Mouse (Mus musculus) kidney, adult 11 months (tissue): Measurements from ENCODE around the gene Npepps.
"Not testable (repeated sequence)": the region's sequence is repeated elsewhere in the genome, so short reads cannot be mapped to it uniquely, and the experiment has no call there.

ENCODE experiments used
- DNase-seq: peaks from one replicate; pipeline ENCODE4 v3.0.0; 2022

Gene Npepps

DNA sequence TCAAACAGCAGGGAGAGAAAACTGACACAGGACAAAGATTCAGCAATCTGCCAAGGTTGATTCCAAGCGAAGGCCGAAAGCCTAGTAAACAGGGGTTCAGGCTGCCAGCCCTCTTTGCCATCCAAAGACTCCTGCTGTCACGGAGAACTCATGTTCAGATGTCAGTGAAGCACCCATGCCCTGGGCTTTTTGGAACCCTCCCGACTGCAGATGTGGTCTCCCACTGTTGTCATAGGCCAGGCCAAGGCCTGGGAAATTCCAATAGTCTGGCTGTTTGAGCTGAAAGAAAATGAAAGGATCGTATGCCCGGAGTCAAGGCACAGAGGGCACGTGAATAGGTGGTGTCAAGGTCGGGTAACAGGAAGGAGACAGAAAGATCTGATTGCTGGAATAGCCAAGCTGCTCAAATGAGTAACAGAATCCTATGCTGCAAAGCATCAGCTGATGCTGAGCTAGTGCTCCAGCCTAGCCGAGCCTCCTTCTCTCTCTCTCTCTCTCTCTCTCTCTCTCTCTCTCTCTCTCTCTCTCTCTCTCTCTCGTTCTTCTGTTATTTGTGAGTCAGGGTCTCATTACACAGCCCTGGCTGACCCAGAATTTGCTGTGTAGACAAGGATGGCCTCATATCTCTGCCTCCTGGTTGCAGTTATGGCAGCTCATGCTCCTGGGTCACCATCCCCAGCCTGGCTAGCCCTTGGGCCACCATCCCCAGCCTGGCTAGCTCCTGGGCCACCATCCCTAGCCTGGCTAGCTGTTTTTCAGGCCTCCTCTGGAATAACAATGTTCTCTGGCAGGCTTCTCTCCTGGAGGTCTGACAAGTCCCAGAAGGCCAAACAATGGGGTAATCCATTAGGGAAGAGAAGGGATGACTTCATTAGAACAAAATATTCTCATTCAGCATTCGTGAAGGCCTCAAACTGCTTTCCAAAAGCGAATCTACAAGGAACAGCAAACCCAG lies 9.1 kb upstream of the Npepps start:
- DNase-seq, result no peak

DNA sequence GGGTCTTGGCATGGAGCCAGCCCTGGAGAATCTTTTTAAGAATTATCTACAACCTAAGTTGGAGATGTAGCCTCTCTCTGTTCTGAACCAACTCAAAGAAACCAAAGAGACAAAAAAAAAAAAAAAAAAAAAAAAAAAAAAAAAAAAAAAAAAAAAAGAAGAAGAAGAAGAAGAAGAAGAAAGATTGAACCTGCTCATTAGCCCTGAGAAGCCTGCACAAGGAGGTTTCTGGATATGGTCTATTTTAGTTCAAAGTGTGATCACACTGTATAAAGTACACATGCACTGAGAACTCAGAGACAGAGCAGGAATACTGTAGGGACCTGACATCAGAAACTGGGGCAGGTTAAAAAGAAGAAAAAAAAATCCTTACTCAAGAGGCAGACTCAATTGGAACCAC lies 7.2 kb upstream of the Npepps start:
- no peak for DNase-seq

DNA sequence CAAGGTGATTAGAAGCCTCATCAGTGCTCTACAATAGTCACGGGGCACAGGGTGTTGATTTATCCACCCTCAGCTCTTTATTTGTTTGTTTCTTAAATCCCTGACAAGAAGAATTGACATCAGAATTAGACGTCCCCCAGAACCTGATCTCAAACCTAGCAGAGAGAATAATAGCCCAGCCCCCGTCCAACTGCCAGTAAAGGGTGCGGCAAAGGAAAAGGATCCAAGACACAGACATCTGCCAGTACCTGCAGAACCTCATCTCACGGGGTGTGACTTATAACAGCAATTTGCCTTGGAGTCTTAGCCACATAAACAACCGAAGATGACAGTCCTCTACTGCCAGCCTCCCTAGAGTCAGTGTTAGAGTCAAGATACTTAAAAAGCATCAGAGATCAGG lies 6.5 kb upstream of the Npepps start:
- DNase-seq, result no peak

DNA sequence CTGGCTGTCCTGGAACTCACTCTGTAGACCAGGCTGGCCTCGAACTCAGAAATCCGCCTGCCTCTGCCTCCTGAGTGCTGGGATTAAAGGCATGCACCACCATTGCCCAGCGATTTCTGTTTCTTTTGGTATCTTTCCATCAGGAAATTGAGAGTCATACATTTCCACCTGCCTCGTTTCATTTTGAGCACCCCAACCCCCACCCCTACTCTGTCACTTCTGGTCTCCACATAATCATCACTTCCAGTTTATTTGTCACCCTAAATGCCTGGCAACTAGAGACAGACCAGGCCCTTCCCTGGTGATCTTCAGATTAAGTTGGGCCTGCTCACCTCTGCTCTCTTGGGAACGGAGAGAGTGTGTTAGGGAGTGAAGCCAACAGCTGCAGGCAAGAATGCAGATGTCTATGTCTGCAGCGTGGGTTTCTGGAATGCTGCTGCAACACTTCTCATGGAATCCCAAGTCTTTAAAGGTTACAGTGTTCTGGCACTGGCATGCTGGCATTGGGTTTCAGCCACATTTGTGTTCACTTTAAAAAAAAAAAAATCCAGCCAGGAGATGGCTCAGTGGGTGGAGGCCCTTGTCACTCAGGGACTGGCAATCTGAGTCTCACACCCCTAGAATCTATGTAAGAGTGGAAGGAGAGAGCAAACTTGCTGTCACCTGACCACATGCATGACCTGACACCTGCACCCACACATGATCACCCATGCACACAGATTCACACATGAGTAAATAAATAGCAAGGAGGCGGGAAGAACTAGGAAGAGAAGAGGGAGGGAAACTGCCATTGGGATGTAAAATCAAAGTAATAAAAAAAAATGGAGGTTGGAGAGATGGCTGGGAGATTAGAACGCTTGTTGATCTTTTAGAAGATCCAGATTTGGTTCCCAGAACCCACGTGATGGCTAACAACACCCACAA lies 5.7 kb upstream of the Npepps start:
- no peak for DNase-seq

DNA sequence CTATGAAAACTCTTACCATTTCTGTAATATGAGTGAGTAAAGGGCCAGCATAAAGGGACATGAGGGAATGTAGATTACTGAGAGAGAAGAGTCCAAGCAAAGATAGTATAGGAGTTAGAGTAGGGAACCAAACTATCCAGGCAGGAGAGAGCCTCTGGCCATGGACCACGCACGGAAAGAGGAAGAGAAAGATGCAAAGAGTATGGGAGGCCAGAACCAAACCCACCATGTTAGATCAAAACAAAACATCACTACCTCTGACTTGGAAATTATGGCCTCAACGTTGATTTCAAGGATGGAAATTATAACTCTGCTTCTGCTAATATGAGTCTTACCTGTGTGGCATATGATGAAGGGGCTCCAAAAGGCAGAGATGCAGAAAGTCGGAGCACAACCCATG lies 4.4 kb upstream of the Npepps start:
- no peak for DNase-seq

DNA sequence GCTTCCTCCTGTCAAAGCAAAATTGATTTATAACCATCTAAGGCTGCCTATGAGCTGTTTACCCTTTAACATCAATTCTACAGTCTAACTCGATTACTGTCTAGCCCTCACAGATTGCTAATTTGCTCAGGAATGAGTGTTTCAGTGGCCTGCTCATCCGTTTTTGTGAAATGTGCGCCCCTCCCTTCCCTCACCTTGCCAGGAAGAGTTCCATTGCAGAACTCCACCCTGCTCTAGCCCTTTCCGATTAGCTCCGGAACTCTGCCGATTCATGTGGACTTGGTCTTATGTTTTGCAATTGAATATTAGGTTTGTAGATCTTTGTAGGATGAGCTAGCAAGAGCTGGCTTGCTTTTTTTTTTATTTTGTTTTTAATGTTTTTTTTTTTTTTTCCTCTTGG lies 1.7 kb upstream of the Npepps start:
- DNase-seq, result no peak

DNA sequence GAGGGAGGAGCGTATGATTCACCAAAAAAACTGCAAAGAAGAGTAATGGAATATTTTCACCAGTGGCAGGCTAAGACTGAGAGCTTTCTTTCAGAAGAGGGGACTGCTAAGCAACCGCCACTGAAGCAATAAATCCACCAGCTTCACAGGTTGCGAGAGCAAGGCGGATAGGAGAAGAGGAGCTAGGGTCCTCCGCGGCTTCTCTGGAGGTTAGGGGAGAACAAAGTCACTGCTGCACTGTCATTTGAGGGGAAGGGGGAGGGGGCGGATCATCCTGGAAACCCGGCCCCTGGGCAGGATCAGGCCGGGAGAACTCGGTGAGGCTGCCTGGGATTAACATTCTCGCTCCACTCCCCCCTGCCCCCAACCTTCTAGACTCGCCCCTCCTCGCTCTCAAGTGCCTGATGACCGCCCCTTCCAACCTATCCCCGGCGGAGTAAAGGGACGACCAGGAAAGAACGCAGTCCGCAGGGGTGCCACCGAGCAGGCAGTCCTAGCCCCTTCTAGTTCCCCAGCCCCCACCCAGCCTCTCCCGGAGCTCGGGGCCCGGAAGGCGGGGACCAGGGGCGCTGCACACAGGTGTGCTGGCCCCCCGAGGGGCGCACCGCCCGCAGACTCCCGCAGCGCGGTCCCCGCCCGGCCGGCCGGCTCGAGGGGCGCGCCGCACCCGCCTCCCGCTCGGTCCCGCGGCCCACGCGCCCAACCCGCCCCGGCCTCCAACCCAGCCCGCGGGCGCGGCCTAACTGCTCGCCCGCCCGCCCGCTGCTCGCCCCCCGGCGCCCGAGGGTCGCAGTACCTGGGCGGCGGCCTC lies 828 bp downstream of the Npepps start:
- DNase-seq, result peak; percentile 43

DNA sequence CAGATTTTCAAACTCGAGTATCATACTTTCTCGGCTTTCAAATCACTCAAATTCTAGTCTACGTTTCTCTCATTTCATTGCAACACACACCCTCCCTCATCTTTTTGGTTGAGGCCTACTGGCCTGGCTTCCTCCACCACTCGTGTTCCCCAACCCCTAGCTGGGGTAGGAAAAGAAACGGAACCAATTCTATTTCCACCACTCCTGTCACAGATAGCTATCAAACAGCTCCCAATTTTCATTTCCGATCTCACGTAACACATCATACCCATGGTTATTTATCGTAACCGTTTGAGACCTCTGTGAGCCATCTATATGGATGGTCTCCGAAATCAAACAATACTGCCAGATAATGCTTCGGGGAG lies 1.4 kb downstream of the Npepps start:
- no peak for DNase-seq

DNA sequence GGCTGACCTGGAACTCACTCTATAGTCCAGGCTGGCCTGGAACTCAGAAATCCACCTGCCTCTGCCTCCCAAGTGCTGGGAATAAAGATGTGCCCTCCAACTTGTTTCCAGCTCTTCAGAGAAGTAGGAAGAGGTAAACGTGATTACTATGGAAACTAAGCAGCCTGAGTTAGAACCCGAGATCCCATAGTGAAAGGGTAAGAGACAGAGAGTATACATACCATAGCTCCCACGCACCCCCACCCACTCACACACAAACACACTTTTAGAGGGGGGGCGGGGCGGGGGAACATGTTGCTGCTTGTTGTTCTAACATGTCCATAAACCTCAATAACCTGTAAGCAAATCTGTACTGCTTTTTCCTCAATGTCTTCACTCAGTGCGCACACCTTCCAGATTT lies 2.0 kb downstream of the Npepps start:
- no peak for DNase-seq

DNA sequence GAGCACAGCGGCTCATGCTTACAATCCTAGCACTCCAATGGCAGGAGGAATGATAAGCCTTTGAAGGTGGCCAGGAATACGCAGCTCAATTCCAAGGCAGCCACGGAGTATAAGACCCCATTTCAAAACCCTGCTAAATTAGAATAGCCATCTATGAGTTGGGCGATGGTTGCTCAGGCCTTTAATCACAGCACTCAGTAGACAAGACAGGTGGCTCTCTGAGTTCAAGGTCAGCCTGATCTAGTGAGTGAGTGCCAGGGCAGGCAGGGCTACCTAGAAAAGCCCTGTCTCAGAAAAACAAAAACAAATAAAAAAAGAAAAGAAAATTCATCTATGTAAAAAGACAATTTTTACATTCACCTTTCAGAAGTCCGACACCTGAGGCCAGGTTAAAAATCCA lies 3.3 kb downstream of the Npepps start:
- DNase-seq, result no peak

DNA sequence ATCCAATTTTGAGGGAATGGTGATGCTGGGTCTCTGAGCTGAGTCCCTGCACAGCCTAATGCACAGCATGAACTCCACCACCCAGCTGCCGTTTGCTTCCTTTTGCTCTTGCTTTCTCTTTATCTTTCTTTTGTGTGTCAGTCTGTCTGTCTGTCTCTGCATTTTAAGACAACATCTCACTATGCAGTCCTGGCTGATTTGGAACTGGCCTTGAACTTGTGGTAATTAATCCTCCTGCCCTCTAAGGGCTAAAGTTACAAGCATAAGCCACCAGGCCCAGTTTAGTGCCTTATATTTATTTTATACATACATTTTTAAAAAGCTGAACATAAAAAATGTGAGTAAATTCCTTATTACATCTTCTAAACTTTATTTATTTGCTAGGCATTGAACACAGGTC lies 4.4 kb downstream of the Npepps start:
- DNase-seq, result no peak

DNA sequence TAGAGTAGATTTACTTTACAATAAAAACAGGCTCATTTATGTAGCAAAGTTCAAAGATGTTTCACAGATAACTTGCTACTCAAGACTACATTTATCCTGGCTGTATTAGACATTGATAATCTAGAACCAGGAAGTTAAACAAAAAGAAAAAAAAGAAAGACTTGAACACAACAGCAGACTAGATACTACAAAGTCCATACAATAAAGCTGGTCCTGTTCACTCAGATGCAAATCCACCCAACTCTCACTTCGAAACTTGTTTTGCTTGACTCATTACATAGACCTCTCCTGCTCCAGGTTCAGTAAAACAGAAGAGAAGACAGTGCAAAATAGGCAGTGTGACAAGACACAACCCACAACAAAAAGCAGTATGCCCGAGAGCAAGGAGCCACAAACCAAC lies 5.1 kb downstream of the Npepps start:
- no peak for DNase-seq

DNA sequence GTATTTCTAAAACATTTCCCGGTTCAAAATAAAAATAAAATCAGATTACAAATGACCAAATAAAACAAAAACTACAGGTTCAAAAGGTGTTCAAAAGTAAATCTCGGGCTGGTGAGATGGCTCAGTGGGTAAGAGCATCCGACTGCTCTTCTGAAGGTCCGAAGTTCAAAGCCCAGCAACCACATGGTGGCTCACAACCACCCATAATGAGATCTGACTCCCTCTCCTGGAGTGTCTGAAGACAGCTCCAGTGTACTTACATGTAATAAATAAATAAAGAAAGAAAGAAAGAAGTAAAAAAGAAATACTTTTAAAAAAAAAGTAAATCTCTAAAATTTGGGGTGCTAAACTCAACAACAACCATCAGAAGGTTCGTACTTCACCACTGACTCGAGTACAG lies 5.5 kb downstream of the Npepps start:
- DNase-seq, result not testable (repeated sequence)

DNA sequence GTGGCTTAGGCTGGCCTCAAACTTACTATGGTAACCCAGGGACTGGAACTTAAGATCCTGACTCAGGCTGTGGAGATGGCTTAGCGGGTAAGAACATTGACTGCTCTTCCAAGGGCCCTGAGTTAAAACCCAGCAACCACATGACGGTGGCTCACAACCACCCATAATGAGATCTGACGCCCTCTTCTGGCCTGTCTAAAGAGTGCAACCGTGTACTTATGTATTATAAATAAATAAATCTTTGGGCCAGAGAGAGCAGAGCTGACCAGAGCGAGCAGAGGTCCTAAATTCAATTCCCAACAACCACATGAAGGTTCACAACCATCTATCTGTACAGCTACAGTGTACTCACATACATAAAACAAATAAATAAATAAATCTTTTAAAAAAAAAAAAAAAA lies 6.8 kb downstream of the Npepps start:
- DNase-seq, result no peak

DNA sequence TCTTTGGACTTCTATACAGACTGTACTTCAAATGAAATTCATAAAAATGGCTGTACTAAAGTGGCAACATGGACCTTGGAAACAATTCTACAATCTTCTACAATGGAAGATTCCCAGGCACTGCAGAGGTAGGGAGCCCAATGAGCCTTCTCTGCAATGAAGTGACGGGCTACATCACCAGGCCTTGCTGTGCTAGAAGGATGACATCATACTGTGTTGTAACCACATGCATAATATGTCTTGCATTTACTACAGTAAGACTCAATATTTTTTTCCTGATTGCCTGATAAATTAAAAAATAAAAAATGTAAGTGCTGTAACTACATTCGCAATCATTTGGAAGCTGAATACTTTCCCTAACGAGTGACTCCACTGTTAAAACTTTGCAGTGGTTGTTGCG lies 7.6 kb downstream of the Npepps start:
- no peak for DNase-seq

DNA sequence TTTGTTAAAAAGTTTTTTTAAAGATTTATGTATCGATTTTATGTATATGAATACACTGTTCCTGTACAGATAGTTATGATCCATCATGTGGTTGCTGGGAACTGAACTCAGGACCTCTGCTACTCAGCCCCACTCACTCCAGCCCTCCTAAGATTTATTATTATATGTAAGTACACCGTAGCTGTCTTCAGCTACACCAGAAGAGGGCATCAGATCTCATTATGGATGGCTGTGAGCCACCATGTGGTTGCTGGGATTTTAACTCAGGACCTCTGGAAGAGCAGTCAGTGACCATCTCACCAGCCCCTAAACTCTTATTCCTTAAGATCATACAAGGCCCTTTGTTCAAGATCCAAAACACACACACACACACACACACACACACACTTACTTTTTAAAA lies 10.4 kb downstream of the Npepps start:
- not testable (repeated sequence) for DNase-seq

DNA sequence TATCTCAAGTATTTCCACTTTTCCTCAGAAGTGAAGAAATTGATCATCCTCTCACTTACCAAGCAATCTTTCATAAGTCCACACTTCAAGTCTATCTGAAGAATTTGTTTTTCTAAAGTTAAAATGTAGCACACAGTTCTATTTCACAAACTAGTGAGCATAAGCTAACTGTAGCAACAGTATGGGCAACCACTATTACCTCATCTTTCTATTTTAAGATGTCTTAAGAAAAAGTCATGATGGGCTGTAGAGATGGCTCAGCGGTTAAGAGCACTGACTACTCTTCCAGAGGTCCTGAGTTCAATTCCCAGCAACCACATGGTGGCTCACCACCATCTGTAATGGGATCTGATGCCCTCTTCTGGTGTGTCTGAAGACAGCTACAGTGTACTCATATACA lies 13.9 kb downstream of the Npepps start:
- DNase-seq, result not testable (repeated sequence)

DNA sequence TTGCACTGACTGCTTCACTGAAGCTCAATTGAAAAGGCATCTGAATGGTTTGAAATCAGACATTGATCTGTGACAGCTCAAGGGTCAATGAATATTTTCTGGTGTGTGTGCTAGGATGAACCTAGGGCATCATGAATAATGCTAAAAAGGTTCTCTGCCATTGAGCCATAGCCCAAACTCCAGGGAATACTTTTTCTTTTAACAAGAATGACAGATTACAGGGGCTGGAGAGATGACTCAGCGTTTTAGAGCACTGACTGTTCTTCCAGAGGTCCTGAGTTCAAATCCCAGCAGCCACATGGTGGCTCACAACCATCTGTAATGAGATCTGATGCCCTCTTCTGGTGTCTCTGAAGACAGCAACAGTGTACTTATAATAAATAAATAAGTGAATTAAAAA lies 30.8 kb downstream of the Npepps start:
- not testable (repeated sequence) for DNase-seq

DNA sequence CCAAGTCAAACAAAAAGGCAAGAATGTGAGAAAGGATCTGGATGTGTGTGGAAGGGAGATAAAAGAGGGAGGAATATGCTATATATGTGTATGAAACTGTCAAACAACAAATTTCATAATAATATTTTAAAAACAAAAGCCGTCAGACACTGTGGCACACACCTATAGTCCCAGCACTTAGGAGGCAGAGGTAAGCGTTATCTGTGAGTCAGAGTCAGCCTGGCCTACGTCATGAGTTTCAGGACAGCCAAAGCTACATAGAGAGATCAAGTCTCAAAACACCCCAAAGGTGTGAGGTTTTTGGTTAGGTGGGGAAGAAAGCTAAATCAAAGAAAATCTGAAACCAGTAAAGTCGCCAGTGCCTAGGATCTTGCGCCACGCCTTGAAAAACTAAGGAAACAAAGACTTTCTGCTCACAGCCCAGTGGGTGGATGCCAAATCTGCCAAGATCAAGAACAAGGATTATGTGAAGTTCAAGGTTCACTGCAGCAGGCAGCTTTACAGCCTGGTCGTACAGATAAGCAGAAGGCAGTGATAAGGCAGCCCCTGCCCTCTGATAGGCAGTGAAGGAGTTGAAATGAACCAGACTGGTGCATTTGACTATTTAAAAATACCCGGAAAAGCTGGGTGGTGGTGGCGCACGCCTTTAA lies 33.8 kb downstream of the Npepps start:
- DNase-seq, result no peak

DNA sequence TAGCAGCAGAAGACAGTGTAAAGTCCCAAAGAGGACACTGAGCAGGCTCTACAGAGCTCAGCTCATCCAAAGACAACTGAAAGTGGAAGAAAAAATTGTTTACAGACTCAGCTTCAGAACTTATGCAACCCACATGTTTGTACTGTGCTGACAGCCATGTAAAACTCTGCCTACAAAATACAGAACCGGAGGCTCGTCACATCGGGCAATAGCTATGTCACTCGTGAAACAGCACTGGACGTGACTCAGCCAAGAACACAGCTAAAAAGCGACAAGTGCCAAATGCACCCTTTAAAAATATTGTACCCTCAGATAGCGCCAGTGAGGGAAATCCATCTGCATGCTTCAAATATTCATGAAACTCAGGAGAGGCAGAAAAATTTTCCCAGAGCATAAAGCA lies 39.1 kb downstream of the Npepps start:
- no peak for DNase-seq

DNA sequence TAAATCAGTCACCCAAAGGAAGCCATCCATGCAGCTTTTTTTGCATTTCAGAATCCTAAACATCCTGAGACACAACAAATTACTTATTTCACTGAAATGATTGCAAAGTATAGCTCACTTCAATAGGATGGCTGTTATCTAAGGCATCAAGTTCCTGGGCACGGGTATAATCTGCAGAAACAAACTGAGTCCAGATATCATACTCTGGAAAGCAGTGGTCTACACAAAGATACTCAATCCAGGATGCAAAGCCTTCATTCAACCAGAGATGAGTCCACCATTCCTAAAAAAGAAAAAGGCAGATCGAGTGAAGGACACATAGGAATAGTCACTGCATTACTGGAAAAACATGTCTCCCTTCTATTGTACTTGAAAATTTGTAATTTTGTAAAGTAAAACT lies 42.5 kb downstream of the Npepps start:
- DNase-seq, result no peak

DNA sequence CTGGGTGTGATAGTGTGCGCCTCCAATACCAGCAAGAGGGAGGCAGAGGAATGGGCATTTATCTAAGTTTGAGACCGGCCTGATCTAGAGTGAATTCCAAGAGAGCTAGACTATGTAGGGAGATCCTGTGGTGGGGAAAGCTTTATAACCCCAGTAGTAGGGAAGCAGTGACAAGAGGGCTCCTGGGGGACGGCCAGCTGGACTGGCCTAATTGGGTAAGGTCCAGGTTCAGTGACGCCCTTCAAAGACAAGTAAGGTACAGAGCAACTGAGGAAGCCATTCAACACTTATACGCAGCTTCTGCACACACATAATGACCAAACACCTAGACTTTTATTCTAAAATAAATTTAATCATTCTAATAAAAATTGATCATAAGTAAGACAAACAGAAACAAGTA lies 48.0 kb downstream of the Npepps start:
- no peak for DNase-seq

DNA sequence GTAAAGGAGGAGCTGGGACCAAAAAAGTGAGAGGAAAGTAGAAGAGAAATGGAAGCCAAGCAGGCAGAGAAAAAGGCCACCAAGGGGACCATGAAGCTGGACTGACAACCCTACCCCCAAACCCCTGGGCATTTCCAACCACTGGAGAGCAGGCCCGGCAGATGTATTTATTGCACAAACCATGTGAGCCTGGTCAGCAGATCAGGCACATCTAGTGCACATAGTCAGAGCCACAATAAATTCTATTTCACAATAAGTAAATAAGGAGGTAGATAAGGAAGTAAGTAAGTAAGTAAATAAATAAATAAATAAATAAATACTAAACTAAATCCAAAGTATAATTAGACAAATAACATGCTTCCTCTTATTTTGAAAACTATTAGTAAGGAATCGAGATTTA lies 51.0 kb downstream of the Npepps start:
- no peak for DNase-seq
